Mouse (Mus musculus) midbrain, embryonic 10.5 days (tissue): ENCODE results near the gene Nol4l. TPM values are rescaled to one million over a fixed set of nuclear protein-coding genes. Genes with fewer than 3 reads are reported as not detected.

Source experiments
- DNase-seq: peaks from one replicate; pipeline ENCODE4 v3.0.0-alpha.2; 2017; ENCODE audit warnings: low spot score
- H3K27ac ChIP-seq: fragments of 300-500 bp; sonication (generic); replicated peaks from 2 replicates; pipeline ENCODE4 v1.5.1; 2016; ENCODE audit warnings: mild to moderate bottlenecking
- H3K27me3 ChIP-seq: fragments of 300-500 bp; sonication (generic); 2 replicates; pipeline ENCODE4 v1.6.1; 2016; ENCODE audit warnings: low read depth, mild to moderate bottlenecking; ENCODE audit not compliant: poor library complexity, severe bottlenecking
- H3K36me3 ChIP-seq: fragments of 300-500 bp; sonication (generic); 2 replicates; pipeline ENCODE4 v1.6.1; 2016; ENCODE audit warnings: mild to moderate bottlenecking, moderate library complexity
- H3K4me1 ChIP-seq: fragments of 300-500 bp; sonication (generic); 2 replicates; pipeline ENCODE4 v1.6.1; 2016
- H3K4me3 ChIP-seq: fragments of 300-500 bp; sonication (generic); 2 replicates; pipeline ENCODE4 v1.5.1; 2016; ENCODE audit warnings: mild to moderate bottlenecking, moderate library complexity
- H3K9me3 ChIP-seq: fragments of 300-500 bp; sonication (generic); replicated peaks from 2 replicates; pipeline ENCODE4 v1.6.1; 2016; ENCODE audit warnings: mild to moderate bottlenecking
- WGBS: fragments of 180-500 bp; shearing (Covaris S2); methylation state at CpG from one replicate; pipeline ENCODE4 v1.1.7; 2016; 5-methylcytosine and 5-hydroxymethylcytosine counted together
- polyA plus RNA-seq: library from polyadenylated mRNA; unstranded; fragments of >200 nt; fragmentation: Nextera tagmentation; extraction: Ambion mirVana; gene quantifications from 2 replicates; pipeline ENCODE4 v1.2.1, GENCODE M21; 2016

Nol4l gene
- polyA plus RNA-seq, 1 experiment from 2014 or later: 12.8 TPM

DNA sequence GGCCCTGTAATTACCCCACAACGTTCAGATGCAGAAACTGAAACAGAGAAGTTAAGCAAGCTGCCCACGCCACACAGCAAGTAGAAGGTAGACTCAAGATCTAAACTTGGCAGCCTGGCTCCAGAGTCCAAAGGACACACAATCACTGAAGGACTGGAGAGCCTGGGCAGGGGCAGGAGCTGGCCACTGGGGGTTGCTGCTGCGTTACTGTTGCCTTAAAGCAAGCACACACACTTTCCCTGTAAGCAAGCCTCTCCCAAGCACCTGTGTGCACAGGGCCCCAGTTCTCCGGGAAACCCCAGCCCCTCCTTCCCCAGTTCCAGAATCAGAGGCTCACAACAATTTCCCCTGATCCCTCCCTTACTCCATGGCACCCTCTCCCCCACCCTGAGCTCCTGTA, 12.8 kb downstream of the Nol4l start:
- H3K27ac ChIP-seq: 0 out of 2 replicates have a peak overlapping the region, but pooled peaks have one; percentile 2
- no peak overlapping the region for H3K4me3 ChIP-seq
- no peaks in the 10 kb centered on the region for H3K9me3 ChIP-seq
- H3K27me3 ChIP-seq: peaks cover 15% of the 10 kb centered on the region
- WGBS: 49% methylated on average over 4 of the region's 4 CpGs
- peaks cover 66% of the 10 kb centered on the region for H3K4me1 ChIP-seq
- no peak for DNase-seq
- no peaks in the 10 kb centered on the region for H3K36me3 ChIP-seq

DNA sequence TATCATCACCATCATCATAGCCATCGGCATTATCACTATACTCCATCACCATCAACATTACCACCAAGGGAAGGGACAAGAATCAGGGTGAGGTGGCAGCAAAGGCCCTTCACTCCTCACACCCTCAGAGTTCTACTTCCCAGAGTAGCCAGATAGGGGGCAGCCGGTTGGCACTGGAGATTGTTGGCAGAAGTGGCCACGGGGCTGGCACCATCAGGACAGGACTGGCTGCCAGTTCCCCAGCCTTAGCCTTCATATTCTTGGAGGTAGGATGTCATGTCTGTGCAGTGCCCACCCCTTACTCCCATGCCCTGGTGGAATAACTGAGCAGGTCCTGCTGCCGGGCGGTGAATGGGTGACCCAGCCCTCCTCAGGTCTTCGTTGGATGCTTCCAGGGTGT, 14.2 kb downstream of the Nol4l start:
- H3K27ac ChIP-seq: peak overlapping the region; percentile 30; the same call in 1 of the 2 replicates
- WGBS: 92% methylated on average over 6 of the region's 6 CpGs
- DNase-seq: no peak
- H3K4me1 ChIP-seq: peaks cover 63% of the 10 kb centered on the region
- no peaks in the 10 kb centered on the region for H3K9me3 ChIP-seq
- H3K4me3 ChIP-seq: no peak overlapping the region
- no peaks in the 10 kb centered on the region for H3K36me3 ChIP-seq
- H3K27me3 ChIP-seq: peaks cover 27% of the 10 kb centered on the region

DNA sequence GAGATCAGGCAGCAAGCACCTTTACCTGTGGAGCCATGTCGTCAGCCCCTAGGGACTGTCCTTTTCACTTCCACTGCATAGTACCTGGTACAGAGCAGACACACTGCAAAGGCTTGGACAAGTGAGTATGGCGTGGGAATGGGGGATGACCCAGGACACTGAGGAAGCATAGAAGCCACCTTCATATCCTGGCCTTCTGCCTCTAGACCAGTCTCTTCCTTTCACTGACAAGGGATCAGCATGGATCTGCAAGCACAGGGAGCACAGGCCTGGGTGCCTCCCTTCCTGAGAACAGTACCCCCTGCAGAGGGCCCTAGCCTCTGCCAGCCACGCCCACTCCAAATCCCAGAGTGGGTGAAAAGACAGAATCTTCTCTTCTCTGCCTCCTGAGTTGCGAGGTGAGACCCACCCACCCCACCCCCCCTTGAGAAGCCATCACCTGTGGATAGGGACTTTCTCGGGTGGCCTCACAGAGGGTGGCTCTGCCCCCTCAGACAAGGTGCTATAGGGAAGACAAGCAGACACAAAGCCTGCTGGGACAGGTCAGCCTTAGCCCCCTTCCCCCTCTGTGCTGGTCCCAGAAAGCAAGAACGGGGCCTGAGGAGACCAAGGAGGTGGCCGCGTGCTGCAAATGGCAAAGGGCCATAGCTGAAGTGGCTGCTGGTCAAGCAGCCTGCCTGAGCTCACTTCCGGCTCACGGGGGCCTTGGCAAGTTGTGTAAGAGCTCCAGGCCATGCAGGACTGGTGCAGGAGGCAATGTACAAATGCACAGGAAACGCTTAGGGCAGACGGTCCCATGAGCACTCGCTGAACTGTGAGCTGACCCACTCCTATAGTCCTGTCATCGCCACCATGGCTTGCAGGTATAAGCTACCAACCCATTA, 15.0 kb downstream of the Nol4l start:
- WGBS: 81% methylated on average over 14 of the region's 14 CpGs
- Histone ChIP-seq H3K36me3 (no peaks in the 10 kb centered on the region), H3K4me3 (no peak overlapping the region), H3K9me3 (no peaks in the 10 kb centered on the region), H3K4me1 (peaks cover 64% of the 10 kb centered on the region), H3K27ac (0 out of 2 replicates have a peak overlapping the region, but pooled peaks have one; percentile 23), H3K27me3 (peaks cover 31% of the 10 kb centered on the region)
- no peak for DNase-seq

DNA sequence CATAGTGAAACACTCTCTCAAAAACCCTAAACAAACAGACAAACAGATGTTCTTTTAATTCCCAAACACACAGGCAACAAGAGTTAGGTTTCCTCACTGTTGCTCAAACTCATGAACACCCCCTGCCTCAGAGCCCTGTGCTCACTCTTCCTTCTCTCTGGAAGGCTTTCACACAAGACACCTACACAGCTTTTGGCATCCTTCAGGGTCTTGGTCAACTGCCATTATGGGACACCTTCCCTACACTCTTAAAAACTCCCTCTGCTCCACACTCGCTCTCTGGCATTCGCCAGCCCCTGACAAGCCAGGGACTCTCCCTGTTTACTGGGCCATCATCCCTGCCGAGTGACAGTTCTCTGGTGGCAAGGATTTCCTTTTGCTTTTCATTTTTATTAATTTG, 15.8 kb downstream of the Nol4l start:
- WGBS: 91% methylated on average over 3 of the region's 3 CpGs
- Histone ChIP-seq H3K27me3 (peaks cover 35% of the 10 kb centered on the region), H3K27ac (0 out of 2 replicates have a peak overlapping the region, but pooled peaks have one; percentile 23), H3K36me3 (no peaks in the 10 kb centered on the region), H3K9me3 (no peaks in the 10 kb centered on the region), H3K4me3 (no peak overlapping the region), H3K4me1 (peaks cover 71% of the 10 kb centered on the region)
- DNase-seq: no peak

DNA sequence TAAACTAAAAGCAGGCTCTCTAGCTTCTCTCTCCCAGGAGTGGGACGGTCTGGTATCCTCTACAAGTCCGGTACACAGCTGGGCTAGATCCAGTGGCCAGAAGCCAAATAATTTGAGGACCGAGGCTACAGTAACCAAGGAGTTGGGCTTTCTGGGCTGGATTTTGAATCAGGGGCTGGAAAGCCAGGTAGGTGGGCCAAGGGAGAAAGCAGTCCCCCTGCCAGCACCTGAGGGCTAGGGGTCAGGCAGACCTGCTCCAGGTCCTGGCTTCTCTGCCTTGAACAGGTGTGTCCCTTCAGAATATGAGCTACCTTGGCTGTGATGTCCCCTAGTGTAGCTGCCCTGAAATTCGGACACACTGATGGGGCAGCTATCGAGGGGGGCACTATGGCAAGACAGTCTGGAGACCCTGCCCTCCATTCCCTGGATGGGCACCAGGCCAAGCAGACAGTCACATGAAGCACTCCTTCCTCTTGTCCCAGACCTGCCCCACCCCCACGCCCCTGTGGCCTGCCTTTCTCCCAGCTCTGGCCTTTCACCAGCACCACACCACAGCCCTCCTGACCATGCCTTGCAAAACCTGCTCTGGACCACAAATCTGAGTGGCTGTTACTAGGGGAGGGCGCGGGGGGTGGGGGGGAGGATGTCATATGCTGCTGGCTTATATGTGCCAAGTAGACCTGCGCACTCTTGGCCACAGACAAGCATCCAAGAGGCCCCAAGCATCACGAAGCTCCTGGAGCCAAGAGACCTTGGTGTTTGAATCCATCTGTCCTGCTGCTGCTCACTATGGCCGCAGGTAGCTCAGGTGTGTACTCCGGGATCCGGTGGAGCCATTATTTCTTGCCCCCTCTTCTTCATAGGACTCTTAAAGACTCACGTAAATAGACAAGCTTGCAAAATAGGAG, 17.1 kb downstream of the Nol4l start:
- 86% methylated on average over 14 of the region's 14 CpGs for WGBS
- Histone ChIP-seq H3K27ac (peak overlapping the region; percentile 14), H3K4me3 (no peak overlapping the region), H3K4me1 (peaks cover 78% of the 10 kb centered on the region), H3K36me3 (no peaks in the 10 kb centered on the region), H3K27me3 (peaks cover 46% of the 10 kb centered on the region), H3K9me3 (no peaks in the 10 kb centered on the region)
- no peak for DNase-seq

DNA sequence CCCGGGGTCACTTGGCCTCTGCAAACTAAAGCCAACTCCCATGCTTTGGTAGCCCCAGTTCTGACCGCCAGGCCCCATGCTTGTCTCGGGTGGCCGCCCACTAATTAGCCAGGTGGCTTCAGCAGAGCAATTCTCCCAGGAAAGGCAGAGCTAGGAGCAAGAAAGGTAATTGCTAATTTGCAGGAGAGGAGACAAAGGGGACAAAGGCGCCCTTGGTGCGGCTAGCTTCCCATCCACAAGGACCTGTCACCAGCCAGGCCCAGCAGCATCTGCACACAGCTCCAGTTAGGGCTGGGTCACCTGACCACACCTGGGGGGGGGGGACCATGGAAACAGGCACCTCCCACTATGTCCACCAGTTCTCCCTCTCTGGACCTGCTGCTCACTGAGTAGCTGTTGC, 18.2 kb downstream of the Nol4l start:
- no peaks in the 10 kb centered on the region for H3K36me3 ChIP-seq
- peak overlapping the region; percentile 14 for H3K27ac ChIP-seq
- H3K4me3 ChIP-seq: no peak overlapping the region
- H3K9me3 ChIP-seq: no peaks in the 10 kb centered on the region
- WGBS: 49% methylated on average over 6 of the region's 6 CpGs
- H3K4me1 ChIP-seq: peaks cover 67% of the 10 kb centered on the region
- peaks cover 46% of the 10 kb centered on the region for H3K27me3 ChIP-seq
- DNase-seq: no peak

DNA sequence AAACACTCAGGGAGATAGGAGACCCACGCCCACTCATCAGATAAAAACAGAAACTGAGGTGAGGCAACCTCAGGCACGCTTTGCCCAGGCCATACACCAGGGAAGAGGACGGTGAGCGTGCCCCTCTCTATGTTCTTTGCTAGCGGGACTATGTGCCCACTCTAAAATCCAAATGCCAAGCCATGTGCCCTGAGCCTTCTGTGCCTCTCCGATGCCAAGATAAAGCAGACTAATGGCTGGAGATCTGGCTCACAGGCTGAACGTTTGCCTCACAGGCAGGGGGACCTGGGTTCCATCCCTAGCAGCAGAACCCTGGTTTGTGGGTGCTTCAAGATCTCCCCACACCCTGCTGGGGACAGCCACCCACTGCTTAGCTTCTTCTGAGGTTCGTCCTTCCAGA, 19.6 kb downstream of the Nol4l start:
- Histone ChIP-seq H3K4me1 (peaks cover 63% of the 10 kb centered on the region), H3K27me3 (peaks cover 46% of the 10 kb centered on the region), H3K36me3 (no peaks in the 10 kb centered on the region), H3K4me3 (0 out of 2 replicates have a peak overlapping the region, but pooled peaks have one; percentile 26), H3K27ac (peak overlapping the region; percentile 78; the same call in 1 of the 2 replicates), H3K9me3 (no peaks in the 10 kb centered on the region)
- DNase-seq: no peak
- WGBS: 74% methylated on average over 8 of the region's 8 CpGs

DNA sequence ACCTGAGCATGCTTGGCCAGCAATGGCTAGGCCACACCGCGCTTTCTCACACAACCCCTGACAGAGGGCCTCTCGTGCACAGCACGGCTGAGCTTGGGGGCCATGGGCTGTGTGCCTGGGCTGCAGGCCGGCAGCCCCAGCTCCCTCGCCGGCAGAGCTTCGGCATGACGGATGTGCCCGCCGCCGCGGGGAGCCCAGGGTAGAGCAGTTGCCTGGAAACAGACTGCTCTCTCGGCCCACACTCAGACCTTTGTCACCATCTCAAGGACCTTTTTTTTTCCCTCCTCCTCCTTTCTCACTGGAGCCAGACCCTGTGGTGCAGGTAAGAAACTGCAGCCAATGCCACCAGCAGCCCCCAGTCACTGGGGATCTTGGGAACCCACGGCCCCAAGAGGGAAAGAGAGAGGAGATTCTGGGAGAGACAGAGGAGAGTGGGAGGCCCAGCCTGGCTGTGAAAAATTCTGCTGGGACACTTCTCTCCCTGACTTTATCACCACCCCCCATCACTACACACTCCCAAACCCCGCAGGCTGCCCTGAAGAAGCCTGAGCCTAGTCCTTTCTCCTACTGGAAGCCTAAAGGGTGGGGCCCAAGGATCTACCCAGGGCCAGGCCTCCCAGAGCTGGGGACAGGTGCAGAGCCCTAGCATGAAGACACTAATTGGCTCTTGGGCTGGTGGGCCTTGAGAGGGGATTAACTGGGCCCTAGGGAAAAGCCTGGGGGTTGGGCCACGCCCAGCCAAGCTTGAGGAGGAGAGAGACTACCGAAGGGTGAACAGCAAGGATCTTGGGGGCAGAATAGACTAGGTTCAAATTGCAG, 20.4 kb downstream of the Nol4l start:
- Histone ChIP-seq H3K4me3 (peak overlapping the region; percentile 26; the same call in 1 of the 2 replicates), H3K9me3 (no peaks in the 10 kb centered on the region), H3K27ac (peak overlapping the region; percentile 78), H3K27me3 (peaks cover 46% of the 10 kb centered on the region), H3K4me1 (peaks cover 56% of the 10 kb centered on the region), H3K36me3 (no peaks in the 10 kb centered on the region)
- 7% methylated on average over 18 of the region's 18 CpGs for WGBS
- DNase-seq: peak; percentile 63

DNA sequence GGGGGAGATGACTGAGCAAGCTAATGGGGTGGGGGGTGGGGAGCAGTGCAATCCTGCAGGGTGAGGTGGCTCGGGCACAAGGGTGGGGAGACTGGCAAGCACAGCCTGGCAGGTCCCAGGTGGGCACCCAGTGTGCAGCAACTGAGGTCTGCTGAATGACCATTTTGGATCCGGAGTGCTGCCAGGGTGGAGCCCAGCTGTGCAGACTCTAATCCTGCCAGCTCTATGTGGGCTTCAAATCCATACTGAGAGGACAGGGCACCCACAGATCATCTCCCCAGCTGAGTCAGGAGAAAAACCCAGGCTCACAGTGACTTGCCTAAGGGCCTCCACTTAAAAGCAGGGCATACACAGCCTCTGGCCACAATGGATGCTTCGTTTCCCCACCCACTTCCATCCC, 21.4 kb downstream of the Nol4l start:
- Histone ChIP-seq H3K27me3 (peaks cover 46% of the 10 kb centered on the region), H3K4me3 (no peak overlapping the region), H3K36me3 (no peaks in the 10 kb centered on the region), H3K27ac (peak overlapping the region; percentile 78; the same call in 1 of the 2 replicates), H3K4me1 (peaks cover 55% of the 10 kb centered on the region), H3K9me3 (no peaks in the 10 kb centered on the region)
- WGBS: 85% methylated on average over 3 of the region's 3 CpGs
- no peak for DNase-seq

DNA sequence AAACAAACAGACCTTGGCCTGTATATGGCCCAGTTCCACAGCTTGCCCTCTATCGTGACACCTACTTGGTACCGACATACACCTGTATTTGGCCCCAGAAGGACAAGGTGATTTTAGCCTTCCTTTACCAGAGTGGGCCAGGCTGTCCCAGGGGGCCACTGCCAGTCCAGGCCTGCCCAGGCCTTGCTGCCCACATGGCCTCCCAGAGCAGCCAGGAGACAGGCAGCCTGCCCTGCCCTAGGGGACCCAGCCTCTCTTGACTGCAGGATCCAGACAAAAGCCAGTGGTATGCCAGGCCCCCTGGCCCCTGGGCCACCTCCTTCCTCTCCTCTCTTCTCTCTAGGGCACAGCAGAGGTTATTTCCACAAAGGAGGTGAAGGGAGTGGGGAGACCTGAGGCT, 21.8 kb downstream of the Nol4l start:
- no peaks in the 10 kb centered on the region for H3K9me3 ChIP-seq
- WGBS: 99% methylated on average over 2 of the region's 2 CpGs
- peaks cover 54% of the 10 kb centered on the region for H3K4me1 ChIP-seq
- H3K27ac ChIP-seq: peak overlapping the region; percentile 78; the same call in 1 of the 2 replicates
- no peak for DNase-seq
- H3K27me3 ChIP-seq: peaks cover 46% of the 10 kb centered on the region
- no peaks in the 10 kb centered on the region for H3K36me3 ChIP-seq
- H3K4me3 ChIP-seq: no peak overlapping the region

DNA sequence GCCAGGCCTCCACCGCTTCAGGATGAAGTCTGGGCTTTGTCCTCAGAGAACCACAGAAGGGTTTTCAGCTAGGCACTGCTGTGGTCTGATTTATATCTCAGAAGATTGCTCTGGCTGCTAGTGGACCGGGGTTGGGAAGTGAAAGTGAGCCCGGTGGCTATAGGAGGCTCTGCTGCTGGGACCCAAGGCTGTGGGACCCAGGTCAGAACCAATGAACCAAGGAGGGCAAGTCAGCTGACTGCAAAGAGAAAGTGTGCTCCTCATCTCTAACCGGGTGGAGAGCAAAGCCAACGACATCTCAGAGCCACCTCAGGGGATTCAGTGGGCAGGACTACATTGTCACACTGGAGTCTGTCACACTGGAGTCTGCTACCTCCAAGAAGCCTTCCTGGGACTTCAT, 23.4 kb downstream of the Nol4l start:
- no peak for DNase-seq
- Histone ChIP-seq H3K36me3 (no peaks in the 10 kb centered on the region), H3K4me1 (peaks cover 39% of the 10 kb centered on the region), H3K27me3 (peaks cover 30% of the 10 kb centered on the region), H3K4me3 (no peak overlapping the region), H3K27ac (no peak overlapping the region), H3K9me3 (no peaks in the 10 kb centered on the region)
- whole genome bisulfite sequencing: 89% methylated on average over 5 of the region's 5 CpGs

DNA sequence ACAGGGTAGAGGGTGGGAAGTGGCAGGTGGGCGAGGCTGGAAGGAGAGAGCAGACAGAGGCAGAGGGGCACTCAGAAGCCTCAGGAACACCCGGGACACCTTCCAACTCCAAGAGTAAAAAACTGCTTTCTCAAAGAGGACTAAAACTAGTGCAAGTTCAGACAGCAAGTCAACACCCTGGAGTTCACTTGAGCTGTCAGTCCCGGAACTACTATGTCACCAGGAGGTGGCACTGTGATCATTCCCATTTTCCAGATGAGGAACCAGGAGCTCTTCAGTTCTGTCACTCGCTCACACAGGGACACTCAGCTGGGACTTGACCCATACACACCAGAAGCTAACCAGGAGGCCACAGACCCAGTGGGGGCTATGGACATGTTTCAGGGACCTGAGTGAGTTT, 30.6 kb downstream of the Nol4l start:
- peaks cover 57% of the 10 kb centered on the region for H3K27me3 ChIP-seq
- 0 out of 2 replicates have a peak overlapping the region, but pooled peaks have one; percentile 1 for H3K27ac ChIP-seq
- H3K36me3 ChIP-seq: no peaks in the 10 kb centered on the region
- 56% methylated on average over 4 of the region's 4 CpGs for WGBS
- no peak overlapping the region for H3K4me3 ChIP-seq
- no peaks in the 10 kb centered on the region for H3K9me3 ChIP-seq
- peaks cover 48% of the 10 kb centered on the region for H3K4me1 ChIP-seq
- no peak for DNase-seq
